Mouse (Mus musculus) hindbrain, embryonic 10.5 days (tissue): ENCODE measurements at regions not wholly inside any gene's neighbourhood (a gene's known extent, or its start where the extent isn't known, plus 50 kb on each side); places are given as distances from the start of the nearest gene placed in this dataset.

Experiments used
- DNase-seq: peaks from one replicate; pipeline ENCODE4 v3.0.0-alpha.2; 2017; ENCODE audit warnings: low spot score
- H3K27ac ChIP-seq: fragments of 300-500 bp; sonication (generic); 2 replicates; pipeline ENCODE4 v1.5.1; 2016; ENCODE audit warnings: mild to moderate bottlenecking, moderate library complexity
- H3K27me3 ChIP-seq: fragments of 300-500 bp; sonication (generic); 2 replicates; pipeline ENCODE4 v1.6.1; 2016; ENCODE audit warnings: mild to moderate bottlenecking; ENCODE audit not compliant: poor library complexity, insufficient read depth, severe bottlenecking
- H3K36me3 ChIP-seq: fragments of 300-500 bp; sonication (generic); 2 replicates; pipeline ENCODE4 v1.6.1; 2016; ENCODE audit warnings: mild to moderate bottlenecking, moderate library complexity
- H3K4me1 ChIP-seq: fragments of 300-500 bp; sonication (generic); replicated peaks from 2 replicates; pipeline ENCODE4 v1.6.1; 2016; ENCODE audit warnings: mild to moderate bottlenecking
- H3K4me3 ChIP-seq: fragments of 300-500 bp; sonication (generic); 2 replicates; pipeline ENCODE4 v1.5.1; 2016; ENCODE audit warnings: mild to moderate bottlenecking, moderate library complexity
- H3K9me3 ChIP-seq: fragments of 300-500 bp; sonication (generic); 2 replicates; pipeline ENCODE4 v1.6.1; 2016; ENCODE audit warnings: mild to moderate bottlenecking, moderate library complexity
- WGBS: fragments of 180-500 bp; shearing (Covaris S2); methylation state at CpG from one replicate; pipeline ENCODE4 v1.1.7; 2016; 5-methylcytosine and 5-hydroxymethylcytosine counted together

DNA sequence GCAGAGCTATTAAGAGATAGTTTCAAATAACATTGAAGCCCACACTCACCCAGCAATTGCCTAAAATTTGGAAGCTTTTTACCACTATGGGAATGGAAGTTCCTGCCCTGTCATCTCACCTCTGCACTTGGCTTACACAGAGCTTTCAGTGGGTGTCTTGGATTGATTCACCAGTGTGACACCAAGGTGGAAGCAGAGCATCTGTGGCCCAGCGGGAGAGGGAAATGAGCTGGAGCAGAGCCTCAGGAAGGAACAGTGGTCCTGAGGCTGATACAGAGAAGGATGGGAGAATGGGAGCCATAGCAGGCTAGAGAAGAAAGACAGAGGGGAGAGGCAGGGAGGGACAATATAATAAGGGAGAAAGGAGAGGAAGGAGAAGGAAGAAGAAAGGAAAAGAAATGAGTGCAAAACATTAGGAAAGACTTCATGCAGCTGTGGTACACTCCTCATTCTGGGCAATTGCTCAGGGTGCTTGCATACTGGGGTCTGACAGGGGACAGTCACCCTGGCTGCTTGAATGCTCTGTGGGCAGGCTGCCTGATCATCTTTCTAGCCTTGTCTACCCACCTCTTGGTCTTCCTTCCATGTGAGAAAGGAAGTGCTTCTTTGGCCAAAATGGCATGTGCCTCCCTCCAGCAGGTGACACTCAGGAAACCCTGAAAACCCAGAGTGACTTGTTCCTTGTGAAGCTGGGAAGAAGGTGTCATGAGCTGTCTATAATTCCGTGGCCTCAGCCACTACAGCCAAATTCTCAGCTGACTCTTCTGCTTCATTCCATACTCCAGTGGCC is 240.3 kb downstream of the Gm7361 start:
- no peak for DNase-seq
- Histone ChIP-seq H3K4me3 (no peak overlapping the region), H3K36me3 (no peaks in the 10 kb centered on the region), H3K9me3 (no peaks in the 10 kb centered on the region), H3K4me1 (no peaks in the 10 kb centered on the region), H3K27ac (no peak overlapping the region), H3K27me3 (no peaks in the 10 kb centered on the region)
- 78% methylated on average over 2 of the region's 2 CpGs for WGBS

DNA sequence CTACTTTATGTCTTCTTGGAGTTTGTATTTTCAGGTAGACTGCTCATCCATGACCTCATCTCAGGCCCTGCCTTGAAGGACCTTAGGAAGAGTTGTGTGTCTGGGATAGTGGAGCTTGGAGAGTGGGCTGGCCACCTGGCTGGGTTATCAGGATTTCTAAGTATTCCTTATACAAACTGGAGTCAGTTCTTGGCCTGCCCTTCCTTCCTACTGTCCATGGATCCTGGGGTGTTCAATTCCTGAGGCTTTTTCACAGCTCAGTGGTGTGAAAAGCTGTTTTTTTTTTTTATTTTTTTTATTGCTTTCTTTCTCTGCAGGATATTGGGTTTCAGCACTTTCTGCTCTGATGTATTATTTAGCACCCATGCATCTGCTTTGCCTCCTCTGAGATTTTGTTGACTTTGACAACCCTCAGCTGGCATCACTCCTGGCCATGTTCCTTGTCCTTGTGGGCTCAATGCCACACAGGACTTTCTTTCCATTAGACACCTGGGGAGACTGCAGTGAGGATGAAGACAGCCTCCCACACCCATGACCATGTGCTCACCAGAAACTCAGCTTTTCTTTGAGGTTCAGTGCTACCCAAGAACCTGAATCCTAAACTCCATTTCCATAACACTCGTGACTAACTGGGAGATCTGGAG is 252.2 kb downstream of the Gm7361 start:
- Histone ChIP-seq H3K4me1 (no peaks in the 10 kb centered on the region), H3K36me3 (no peaks in the 10 kb centered on the region), H3K27me3 (no peaks in the 10 kb centered on the region), H3K4me3 (no peak overlapping the region), H3K27ac (no peak overlapping the region), H3K9me3 (no peaks in the 10 kb centered on the region)
- no peak for DNase-seq
- WGBS: 73% methylated on average over 1 of the region's 1 CpGs

DNA sequence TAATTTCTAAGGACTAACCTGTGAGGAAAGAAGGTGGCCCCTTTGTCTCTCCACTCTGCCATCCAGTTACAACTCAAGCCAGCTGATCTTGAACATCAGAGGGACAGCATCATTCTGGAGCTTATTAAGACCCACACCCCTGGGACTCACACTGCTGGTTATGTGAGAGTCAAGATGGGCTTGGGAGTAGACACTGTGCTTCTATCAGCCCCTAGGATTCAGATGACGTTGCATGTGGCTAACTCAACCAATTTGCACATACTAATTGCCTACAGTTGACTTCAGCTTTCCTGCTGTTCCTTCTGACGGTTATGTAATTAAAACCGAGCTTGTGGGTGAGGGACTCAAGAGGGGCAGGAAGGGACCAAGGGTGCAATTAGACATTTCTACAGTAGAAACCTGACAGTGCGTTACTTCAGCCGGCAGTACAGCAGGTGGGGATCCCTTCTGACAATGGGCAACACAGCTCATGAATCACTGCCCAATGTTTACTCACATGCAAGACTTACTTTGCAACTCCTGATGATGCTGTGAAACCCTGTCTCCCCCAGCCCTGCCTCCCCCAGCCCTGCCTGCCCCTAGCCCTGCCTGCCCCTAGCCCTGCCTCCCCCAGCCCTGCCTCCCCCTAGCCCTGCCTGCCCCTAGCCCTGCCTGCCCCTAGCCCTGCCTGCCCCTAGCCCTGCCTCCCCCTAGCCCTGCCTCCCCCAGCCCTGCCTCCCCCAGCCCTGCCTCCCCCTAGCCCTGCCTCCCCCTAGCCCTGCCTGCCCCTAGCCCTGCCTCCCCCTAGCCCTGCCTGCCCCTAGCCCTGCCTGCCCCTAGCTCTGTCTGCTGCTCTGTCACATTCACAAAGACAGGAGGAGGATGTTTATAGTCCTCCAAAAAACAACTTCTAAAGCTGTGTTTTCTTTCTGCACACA is 255.8 kb downstream of the Gm7361 start:
- no peak for DNase-seq
- Histone ChIP-seq H3K27ac (no peak overlapping the region), H3K9me3 (no peaks in the 10 kb centered on the region), H3K4me1 (no peaks in the 10 kb centered on the region), H3K36me3 (no peaks in the 10 kb centered on the region), H3K27me3 (no peaks in the 10 kb centered on the region), H3K4me3 (no peak overlapping the region)
- WGBS: 50% methylated on average over 5 of the region's 5 CpGs

DNA sequence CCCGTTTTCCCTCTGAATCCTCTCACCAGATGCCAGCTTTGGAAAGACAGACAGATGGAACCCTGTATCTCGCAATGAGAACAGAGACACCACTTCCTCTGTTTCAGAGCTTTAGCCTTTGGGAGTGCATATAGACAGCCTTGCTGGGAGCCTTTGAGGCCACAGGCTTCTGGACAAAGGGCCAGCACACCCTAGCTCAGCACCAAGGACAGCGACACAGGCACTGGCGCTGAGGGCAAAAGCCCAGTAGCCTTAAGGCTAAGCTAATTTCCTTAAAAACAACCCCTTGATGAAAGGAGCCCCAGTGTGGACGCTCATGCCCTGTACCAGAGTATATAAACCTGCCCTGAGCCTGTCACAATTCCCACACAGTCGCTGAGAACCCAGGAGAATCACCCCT is 278.1 kb downstream of the Gm7361 start:
- Histone ChIP-seq H3K27me3 (no peaks in the 10 kb centered on the region), H3K36me3 (no peaks in the 10 kb centered on the region), H3K4me3 (no peak overlapping the region), H3K27ac (no peak overlapping the region), H3K9me3 (no peaks in the 10 kb centered on the region), H3K4me1 (no peaks in the 10 kb centered on the region)
- 29% methylated on average over 6 of the region's 6 CpGs for WGBS
- DNase-seq: peak; percentile 55

DNA sequence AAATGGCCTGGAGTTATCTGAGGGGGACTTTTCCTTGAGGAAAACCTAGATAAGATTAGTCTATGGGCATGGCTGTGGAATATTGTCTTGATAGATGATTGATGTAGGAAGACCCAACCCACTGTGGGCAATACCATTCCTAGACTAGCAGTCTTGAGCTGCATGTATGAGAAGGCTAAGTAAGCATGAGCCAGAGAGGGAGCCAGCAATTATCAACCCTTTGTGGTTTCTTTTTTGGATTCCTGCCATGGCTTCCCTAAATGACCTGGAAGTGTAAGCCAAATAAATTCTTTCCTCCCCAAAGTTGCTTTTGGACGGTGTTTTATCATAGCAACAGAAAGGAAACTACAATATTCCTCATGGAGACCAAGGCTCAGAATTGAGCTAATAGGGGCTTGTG is 253.7 kb upstream of the Dpp6 start:
- DNase-seq: no peak
- Histone ChIP-seq H3K27ac (no peak overlapping the region), H3K36me3 (no peaks in the 10 kb centered on the region), H3K9me3 (0 out of 2 replicates have a peak, but pooled peaks cover 4% of the 10 kb centered on the region), H3K27me3 (no peaks in the 10 kb centered on the region), H3K4me3 (no peak overlapping the region), H3K4me1 (no peaks in the 10 kb centered on the region)
- WGBS: 86% methylated on average over 1 of the region's 1 CpGs

DNA sequence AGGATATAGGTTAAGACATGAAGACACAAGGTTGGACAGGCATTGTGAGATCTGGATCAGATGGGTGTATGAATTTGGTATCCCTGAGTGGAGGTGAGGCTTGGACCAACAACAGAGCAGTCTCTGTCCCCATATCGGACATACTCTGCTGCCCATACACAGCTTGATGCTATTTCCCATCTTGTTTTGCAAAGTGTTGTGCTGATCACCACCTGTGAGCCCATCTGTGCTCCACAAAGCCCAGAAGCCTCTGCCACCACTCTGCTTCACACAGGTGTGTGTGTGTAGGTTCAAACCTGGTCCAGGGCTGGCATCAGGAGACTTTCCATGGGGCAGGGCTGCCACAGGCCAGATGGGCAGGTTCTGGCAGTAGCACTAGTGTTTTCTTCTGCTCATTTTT is 252.9 kb upstream of the Dpp6 start:
- 95% methylated on average over 1 of the region's 1 CpGs for WGBS
- 0 out of 2 replicates have a peak, but pooled peaks cover 4% of the 10 kb centered on the region for H3K9me3 ChIP-seq
- H3K4me1 ChIP-seq: no peaks in the 10 kb centered on the region
- no peak overlapping the region for H3K27ac ChIP-seq
- H3K4me3 ChIP-seq: no peak overlapping the region
- no peaks in the 10 kb centered on the region for H3K36me3 ChIP-seq
- no peaks in the 10 kb centered on the region for H3K27me3 ChIP-seq
- no peak for DNase-seq

DNA sequence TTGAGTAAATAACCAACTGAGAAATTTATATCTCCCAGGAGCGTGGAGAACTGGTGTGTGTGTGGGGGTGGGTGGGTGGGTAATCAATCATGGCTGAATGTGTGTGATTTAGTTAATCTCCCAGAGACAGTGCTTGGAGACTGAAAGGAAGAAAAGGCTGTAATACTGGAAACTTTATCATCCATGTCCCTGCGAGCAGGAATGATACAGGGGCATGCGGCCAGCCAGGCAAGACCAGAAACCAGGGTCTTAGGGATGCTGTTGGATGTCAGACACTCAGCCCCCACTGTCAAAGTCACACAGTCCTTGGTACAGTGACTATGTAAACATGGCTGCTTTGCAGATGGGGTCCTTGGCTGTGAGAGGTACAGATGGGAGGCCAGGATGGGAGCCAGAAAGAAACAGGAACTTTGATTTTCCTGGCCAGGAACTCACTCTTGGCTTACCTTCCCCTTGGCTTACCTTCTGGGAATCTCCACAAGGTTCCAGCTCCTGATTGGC is 244.3 kb upstream of the Dpp6 start:
- no peaks in the 10 kb centered on the region for H3K4me1 ChIP-seq
- WGBS: 82% methylated on average over 3 of the region's 3 CpGs
- DNase-seq: no peak

DNA sequence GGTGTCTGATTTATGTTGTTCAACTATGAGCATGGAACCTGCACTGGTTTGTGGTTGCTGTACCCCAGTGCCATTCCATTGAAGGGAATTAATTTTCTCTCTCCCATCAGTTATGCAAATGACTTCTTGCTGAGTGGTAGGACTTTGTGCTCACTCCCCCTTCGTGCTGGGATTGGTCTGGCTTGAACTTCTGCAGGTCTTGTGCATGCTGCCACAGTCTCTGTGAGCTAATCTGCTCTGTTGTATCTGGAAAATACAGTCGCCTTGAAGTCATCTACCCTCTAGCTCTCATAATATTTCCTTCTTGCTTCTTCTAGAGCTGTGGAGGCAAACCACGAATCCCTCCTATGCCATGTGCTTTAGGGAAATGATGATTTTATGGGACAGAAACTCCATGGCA is 243.6 kb upstream of the Dpp6 start:
- WGBS: 77% methylated on average over 3 of the region's 3 CpGs

More for the DNA sequence above, 244.3 kb upstream of the Dpp6 start:
- H3K36me3 ChIP-seq: no peaks in the 10 kb centered on the region
- H3K4me3 ChIP-seq: no peak overlapping the region
- no peaks in the 10 kb centered on the region for H3K9me3 ChIP-seq
- no peak overlapping the region for H3K27ac ChIP-seq
- no peaks in the 10 kb centered on the region for H3K27me3 ChIP-seq

DNA sequence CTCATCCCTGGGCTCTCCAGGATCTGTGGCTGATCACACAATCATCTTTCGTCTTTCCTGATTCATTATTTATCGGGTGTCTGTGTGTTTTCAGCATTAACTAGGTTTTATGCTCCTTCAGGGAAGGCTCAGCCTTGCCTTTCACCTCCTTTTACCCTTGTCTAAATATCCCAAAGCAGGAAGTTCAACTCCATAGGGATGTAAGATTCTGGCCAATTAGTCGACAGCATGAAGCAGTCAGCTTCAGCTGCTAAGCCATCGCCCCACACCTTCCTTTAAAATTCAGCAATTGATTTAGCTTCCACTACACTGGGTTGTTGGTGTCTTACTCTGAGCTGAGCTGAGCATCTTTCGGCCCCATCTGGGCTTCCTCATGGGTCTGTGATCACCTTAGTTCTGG is 230.9 kb upstream of the Dpp6 start:
- 88% methylated on average over 5 of the region's 5 CpGs for WGBS
- Histone ChIP-seq H3K9me3 (0 out of 2 replicates have a peak, but pooled peaks cover 4% of the 10 kb centered on the region), H3K4me1 (peaks cover 9% of the 10 kb centered on the region; the same call in 1 of the 2 replicates), H3K36me3 (no peaks in the 10 kb centered on the region), H3K27me3 (no peaks in the 10 kb centered on the region), H3K27ac (no peak overlapping the region), H3K4me3 (no peak overlapping the region)
- no peak for DNase-seq

More for the DNA sequence above, 243.6 kb upstream of the Dpp6 start:
- H3K4me3 ChIP-seq: no peak overlapping the region
- no peak overlapping the region for H3K27ac ChIP-seq
- H3K27me3 ChIP-seq: no peaks in the 10 kb centered on the region
- no peaks in the 10 kb centered on the region for H3K36me3 ChIP-seq
- DNase-seq: no peak
- no peaks in the 10 kb centered on the region for H3K4me1 ChIP-seq
- H3K9me3 ChIP-seq: no peaks in the 10 kb centered on the region

DNA sequence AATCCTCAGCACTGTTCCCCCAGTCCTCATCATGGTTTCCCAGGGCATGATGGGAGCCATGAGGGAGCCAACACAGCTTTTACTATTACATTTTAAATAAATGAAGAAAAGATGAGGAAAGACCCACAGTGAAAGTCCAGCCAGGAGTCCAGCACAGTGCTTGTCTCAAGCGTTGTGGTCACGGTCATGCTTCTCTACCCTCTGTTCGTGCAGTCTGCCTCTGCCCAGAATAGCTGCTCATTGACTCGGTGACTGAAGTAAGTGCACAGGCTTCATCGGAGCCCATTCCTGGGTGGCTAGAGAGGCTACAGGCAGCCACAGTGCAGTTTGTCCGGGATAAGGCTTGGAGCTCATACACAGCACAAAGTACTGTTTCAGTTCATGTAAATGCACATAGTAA is 226.1 kb upstream of the Dpp6 start:
- 81% methylated on average over 6 of the region's 6 CpGs for WGBS
- Histone ChIP-seq H3K4me1 (peaks cover 28% of the 10 kb centered on the region; the same call in 1 of the 2 replicates), H3K4me3 (no peak overlapping the region), H3K27ac (no peak overlapping the region), H3K9me3 (no peaks in the 10 kb centered on the region), H3K27me3 (no peaks in the 10 kb centered on the region), H3K36me3 (no peaks in the 10 kb centered on the region)
- DNase-seq: no peak

DNA sequence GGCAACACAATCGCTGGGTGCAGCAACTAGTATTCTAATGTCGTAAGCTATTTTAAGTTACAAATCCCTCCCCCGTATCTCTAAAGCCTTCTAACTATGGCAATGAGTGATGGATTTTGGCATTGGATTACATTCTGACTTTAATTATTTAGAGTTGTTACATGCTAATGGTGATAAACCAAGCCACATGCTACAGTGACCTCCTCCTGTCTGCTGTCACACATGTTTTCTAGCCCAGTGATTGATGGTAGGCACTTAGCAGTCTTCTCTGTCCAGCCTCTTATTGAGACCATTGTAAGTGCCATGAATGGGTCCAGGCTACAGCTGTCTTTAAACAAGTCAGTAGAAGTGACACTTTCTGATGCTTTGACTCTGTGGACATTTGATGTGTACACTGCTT is 224.7 kb upstream of the Dpp6 start:
- WGBS: 62% methylated on average over 3 of the region's 3 CpGs
- 0 out of 2 replicates have a peak overlapping the region, but pooled peaks have one; percentile 16 for H3K27ac ChIP-seq
- no peaks in the 10 kb centered on the region for H3K27me3 ChIP-seq
- H3K36me3 ChIP-seq: no peaks in the 10 kb centered on the region
- H3K4me1 ChIP-seq: peaks cover 28% of the 10 kb centered on the region; the same call in 1 of the 2 replicates
- peak; percentile 12 for DNase-seq
- no peaks in the 10 kb centered on the region for H3K9me3 ChIP-seq
- H3K4me3 ChIP-seq: no peak overlapping the region

DNA sequence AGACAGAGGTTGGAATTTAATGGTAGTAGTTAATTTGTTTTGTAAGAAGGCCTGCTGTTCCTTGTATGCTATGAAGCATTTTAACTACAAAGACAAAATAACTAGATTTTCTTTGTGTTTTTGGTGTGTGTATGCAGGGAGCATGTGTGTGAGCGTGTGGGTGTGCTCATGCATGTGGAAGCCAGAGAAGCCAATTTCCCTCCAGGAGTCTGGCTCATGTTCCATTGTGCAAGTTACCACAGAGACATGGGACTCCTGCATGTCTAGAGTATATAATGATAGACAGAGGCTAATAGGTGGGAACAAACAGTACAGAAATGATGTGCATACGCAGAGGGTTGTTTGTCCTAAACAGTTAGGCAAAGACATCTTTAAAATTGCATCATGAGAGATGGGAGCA is 219.0 kb upstream of the Dpp6 start:
- Histone ChIP-seq H3K4me3 (no peak overlapping the region), H3K27me3 (no peaks in the 10 kb centered on the region), H3K4me1 (no peaks in the 10 kb centered on the region), H3K27ac (no peak overlapping the region), H3K36me3 (no peaks in the 10 kb centered on the region), H3K9me3 (no peaks in the 10 kb centered on the region)
- 98% methylated on average over 2 of the region's 2 CpGs for WGBS
- DNase-seq: no peak
